Mouse (Mus musculus): ENCODE data around the gene Gng12. TPM values are rescaled to one million over a fixed set of nuclear protein-coding genes. Genes with fewer than 3 reads are reported as not detected.

The Gng12 gene
- polyA plus RNA-seq, 1 experiment from 2014 or later: 29.1 TPM

GRCm38 (mm10) chr6:66944190-66945003, 48.2 kb downstream of the Gng12 start:
- no peak for ATAC-seq
- no peak overlapping the region for H3K4me2 ChIP-seq (ENCODE audit: low read length)
- 79% methylated on average over 12 of the region's 12 CpGs for WGBS
- H3K36me3 ChIP-seq (ENCODE audit: control insufficient read depth, insufficient read depth): no peaks in the 10 kb centered on the region
- no peak overlapping the region for H3K27ac ChIP-seq (ENCODE audit: low read length)
- no peaks in the 10 kb centered on the region for H3K9me3 ChIP-seq (ENCODE audit: control insufficient read depth, low read length)
- H3K27me3 ChIP-seq (replicated peaks; ENCODE audit: control insufficient read depth, insufficient read depth, low read length): no peaks in the 10 kb centered on the region
- peaks cover 5% of the 10 kb centered on the region for H3K4me1 ChIP-seq (replicated peaks; ENCODE audit: control insufficient read depth, insufficient read depth, low read length)
- no peak overlapping the region for H3K9ac ChIP-seq (replicated peaks; ENCODE audit: low read depth, low read length)
- H3K4me3 ChIP-seq (replicated peaks; ENCODE audit: low read length): no peak overlapping the region

- H3K4me2 ChIP-seq (ENCODE audit: low read length): no peak overlapping the region
- no peaks in the 10 kb centered on the region for H3K27me3 ChIP-seq (replicated peaks; ENCODE audit: control insufficient read depth, insufficient read depth, low read length)
- WGBS: 73% methylated on average over 5 of the region's 5 CpGs
- no peaks in the 10 kb centered on the region for H3K36me3 ChIP-seq (ENCODE audit: control insufficient read depth, insufficient read depth)
- no peak overlapping the region for H3K27ac ChIP-seq (ENCODE audit: low read length)
- no peak overlapping the region for H3K9ac ChIP-seq (replicated peaks; ENCODE audit: low read depth, low read length)
- H3K4me1 ChIP-seq (replicated peaks; ENCODE audit: control insufficient read depth, insufficient read depth, low read length): peaks cover 5% of the 10 kb centered on the region
- H3K4me3 ChIP-seq (replicated peaks; ENCODE audit: low read length): no peak overlapping the region
- no peak for ATAC-seq
- no peaks in the 10 kb centered on the region for H3K9me3 ChIP-seq (ENCODE audit: control insufficient read depth, low read length)
Observed at GRCm38 (mm10) chr6:66945004-66945356, 48.8 kb downstream of the Gng12 start.

- no peak overlapping the region for H3K4me2 ChIP-seq (ENCODE audit: low read length)
- ATAC-seq: no peak
- no peaks in the 10 kb centered on the region for H3K9me3 ChIP-seq (ENCODE audit: control insufficient read depth, low read length)
- peaks cover 5% of the 10 kb centered on the region for H3K4me1 ChIP-seq (replicated peaks; ENCODE audit: control insufficient read depth, insufficient read depth, low read length)
- H3K27ac ChIP-seq (ENCODE audit: low read length): no peak overlapping the region
- no peaks in the 10 kb centered on the region for H3K36me3 ChIP-seq (ENCODE audit: control insufficient read depth, insufficient read depth)
- WGBS: 98% methylated on average over 3 of the region's 3 CpGs
- no peak overlapping the region for H3K4me3 ChIP-seq (replicated peaks; ENCODE audit: low read length)
- no peak overlapping the region for H3K9ac ChIP-seq (replicated peaks; ENCODE audit: low read depth, low read length)
- H3K27me3 ChIP-seq (replicated peaks; ENCODE audit: control insufficient read depth, insufficient read depth, low read length): no peaks in the 10 kb centered on the region
Observed at GRCm38 (mm10) chr6:66948111-66948510, 51.9 kb downstream of the Gng12 start.

GRCm38 (mm10) chr6:66948848-66949247, 52.7 kb downstream of the Gng12 start:
- no peak overlapping the region for H3K4me2 ChIP-seq (ENCODE audit: low read length)
- 88% methylated on average over 3 of the region's 3 CpGs for WGBS

GRCm38 (mm10) chr6:66951726-66952418, 55.7 kb downstream of the Gng12 start:
- Histone ChIP-seq H3K4me3 (replicated peaks; ENCODE audit: low read length) (no peak overlapping the region), H3K27me3 (replicated peaks; ENCODE audit: control insufficient read depth, insufficient read depth, low read length) (no peaks in the 10 kb centered on the region), H3K9me3 (ENCODE audit: control insufficient read depth, low read length) (no peaks in the 10 kb centered on the region), H3K27ac (ENCODE audit: low read length) (no peak overlapping the region), H3K9ac (replicated peaks; ENCODE audit: low read depth, low read length) (no peak overlapping the region), H3K36me3 (ENCODE audit: control insufficient read depth, insufficient read depth) (no peaks in the 10 kb centered on the region), H3K4me2 (ENCODE audit: low read length) (no peak overlapping the region), H3K4me1 (replicated peaks; ENCODE audit: control insufficient read depth, insufficient read depth, low read length) (no peaks in the 10 kb centered on the region)
- no peak for ATAC-seq
- WGBS: 90% methylated on average over 5 of the region's 5 CpGs

More at GRCm38 (mm10) chr6:66948848-66949247, 52.7 kb downstream of the Gng12 start:
- Histone ChIP-seq H3K4me1 (replicated peaks; ENCODE audit: control insufficient read depth, insufficient read depth, low read length) (no peaks in the 10 kb centered on the region; the same call in 1 of the 2 replicates), H3K27ac (ENCODE audit: low read length) (no peak overlapping the region), H3K9me3 (ENCODE audit: control insufficient read depth, low read length) (no peaks in the 10 kb centered on the region), H3K27me3 (replicated peaks; ENCODE audit: control insufficient read depth, insufficient read depth, low read length) (no peaks in the 10 kb centered on the region), H3K9ac (replicated peaks; ENCODE audit: low read depth, low read length) (no peak overlapping the region), H3K36me3 (ENCODE audit: control insufficient read depth, insufficient read depth) (no peaks in the 10 kb centered on the region), H3K4me3 (replicated peaks; ENCODE audit: low read length) (no peak overlapping the region)
- no peak for ATAC-seq

- H3K36me3 ChIP-seq (ENCODE audit: control insufficient read depth, insufficient read depth): no peaks in the 10 kb centered on the region
- H3K27me3 ChIP-seq (replicated peaks; ENCODE audit: control insufficient read depth, insufficient read depth, low read length): no peaks in the 10 kb centered on the region
- H3K27ac ChIP-seq (ENCODE audit: low read length): no peak overlapping the region
- no peak for ATAC-seq
- WGBS: 83% methylated on average over 11 of the region's 11 CpGs
- no peaks in the 10 kb centered on the region for H3K4me1 ChIP-seq (replicated peaks; ENCODE audit: control insufficient read depth, insufficient read depth, low read length)
- no peak overlapping the region for H3K9ac ChIP-seq (replicated peaks; ENCODE audit: low read depth, low read length)
- no peaks in the 10 kb centered on the region for H3K9me3 ChIP-seq (ENCODE audit: control insufficient read depth, low read length)
- H3K4me2 ChIP-seq (ENCODE audit: low read length): no peak overlapping the region
- H3K4me3 ChIP-seq (replicated peaks; ENCODE audit: low read length): no peak overlapping the region
Observed at GRCm38 (mm10) chr6:66953951-66954519, 57.8 kb downstream of the Gng12 start.

- Histone ChIP-seq H3K4me1 (replicated peaks; ENCODE audit: control insufficient read depth, insufficient read depth, low read length) (no peaks in the 10 kb centered on the region), H3K27me3 (replicated peaks; ENCODE audit: control insufficient read depth, insufficient read depth, low read length) (no peaks in the 10 kb centered on the region), H3K36me3 (ENCODE audit: control insufficient read depth, insufficient read depth) (no peaks in the 10 kb centered on the region), H3K27ac (ENCODE audit: low read length) (no peak overlapping the region), H3K9me3 (ENCODE audit: control insufficient read depth, low read length) (no peaks in the 10 kb centered on the region), H3K9ac (replicated peaks; ENCODE audit: low read depth, low read length) (no peak overlapping the region), H3K4me2 (ENCODE audit: low read length) (no peak overlapping the region), H3K4me3 (replicated peaks; ENCODE audit: low read length) (no peak overlapping the region)
- no peak for ATAC-seq
- 83% methylated on average over 11 of the region's 11 CpGs for WGBS
Observed at GRCm38 (mm10) chr6:66955089-66955657, 59.0 kb downstream of the Gng12 start.

- no peaks in the 10 kb centered on the region for H3K9me3 ChIP-seq (ENCODE audit: control insufficient read depth, low read length)
- H3K27ac ChIP-seq (ENCODE audit: low read length): no peak overlapping the region
- no peak overlapping the region for H3K4me3 ChIP-seq (replicated peaks; ENCODE audit: low read length)
- no peaks in the 10 kb centered on the region for H3K36me3 ChIP-seq (ENCODE audit: control insufficient read depth, insufficient read depth)
- H3K4me2 ChIP-seq (ENCODE audit: low read length): no peak overlapping the region
- H3K9ac ChIP-seq (replicated peaks; ENCODE audit: low read depth, low read length): no peak overlapping the region
- WGBS: 93% methylated on average over 5 of the region's 5 CpGs
- H3K4me1 ChIP-seq (replicated peaks; ENCODE audit: control insufficient read depth, insufficient read depth, low read length): no peaks in the 10 kb centered on the region
- no peak for ATAC-seq
- no peaks in the 10 kb centered on the region for H3K27me3 ChIP-seq (replicated peaks; ENCODE audit: control insufficient read depth, insufficient read depth, low read length)
Observed at GRCm38 (mm10) chr6:66958466-66959235, 62.5 kb downstream of the Gng12 start.

Measured in forebrain, embryonic 16.5 days (tissue).